Mouse (Mus musculus): ENCODE measurements around the gene Eif3j1.
"Not testable (repeated sequence)": the region's sequence is repeated elsewhere in the genome, so short reads cannot be mapped to it uniquely, and the experiment has no call there.

Gene Eif3j1

GRCm38 (mm10) chr2:122097686-122098085 is 69.3 kb downstream of the Eif3j1 start:
- DNase-seq (ENCODE audit: low read depth, low spot score) = not testable (repeated sequence)

GRCm38 (mm10) chr2:122102070-122102469 is 73.7 kb downstream of the Eif3j1 start:
- no peak for DNase-seq (ENCODE audit: low read depth, low spot score)
